Mouse (Mus musculus): ENCODE measurements at regions not wholly inside any gene's neighbourhood (a gene's known extent, or its start where the extent isn't known, plus 50 kb on each side); places are given as distances from the start of the nearest gene placed in this dataset. TPM values are rescaled to one million over a fixed set of nuclear protein-coding genes. Genes with fewer than 3 reads are reported as not detected.
A peak's percentile ranks its signal among the peaks of the same experiment; 100 is the strongest.

DNA sequence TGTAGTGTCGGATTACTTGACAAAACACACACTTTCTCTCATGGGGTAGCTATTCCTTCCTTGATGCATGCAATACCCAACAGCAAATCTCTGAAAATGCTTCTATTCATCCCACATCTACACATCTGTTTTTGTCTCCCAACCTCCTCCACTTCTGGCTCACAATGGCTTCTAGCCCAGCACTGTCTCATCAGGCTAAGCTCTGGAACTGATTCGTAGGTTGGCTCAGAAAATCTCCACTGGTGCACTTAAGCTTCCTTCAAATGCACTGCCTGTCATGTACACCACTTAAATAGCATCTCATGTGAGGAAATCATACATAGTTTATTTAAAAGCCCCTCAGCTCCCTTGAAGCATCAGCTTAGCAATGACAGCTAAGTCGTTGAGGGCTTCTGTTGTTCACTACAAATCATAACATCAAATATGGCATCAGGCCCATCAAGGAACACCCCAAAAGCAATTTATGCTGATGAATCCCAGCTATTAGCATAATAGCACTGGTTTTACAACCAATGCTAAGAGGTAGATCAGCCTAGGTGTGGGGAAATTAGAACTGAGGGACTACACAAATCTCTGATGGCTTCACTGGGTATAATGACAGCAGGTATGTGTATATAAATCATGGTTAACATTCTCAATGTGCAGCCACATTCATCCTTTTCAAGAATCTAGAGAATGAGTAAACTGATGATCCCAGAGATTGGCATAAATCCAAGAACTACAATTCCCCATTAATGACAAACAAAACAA, 103.5 kb upstream of the Tusc1 start:
- H3K4me2 ChIP-seq: no peak overlapping the region
- H3K4me1 ChIP-seq (replicated peaks): peaks cover 5% of the 10 kb centered on the region; the same call in 1 of the 2 replicates
- no peaks in the 10 kb centered on the region for H3K9me3 ChIP-seq
- H3K4me3 ChIP-seq (replicated peaks): no peak overlapping the region
- H3K9ac ChIP-seq (replicated peaks): no peak overlapping the region
- 79% methylated on average over 3 of the region's 3 CpGs for WGBS
- H3K27ac ChIP-seq: no peak overlapping the region
- H3K27me3 ChIP-seq: no peaks in the 10 kb centered on the region
- no peak for ATAC-seq (ENCODE audit: insufficient number of reproducible peaks, insufficient read depth, low FRiP score, low TSS enrichment, low read depth)
- H3K36me3 ChIP-seq: no peaks in the 10 kb centered on the region

DNA sequence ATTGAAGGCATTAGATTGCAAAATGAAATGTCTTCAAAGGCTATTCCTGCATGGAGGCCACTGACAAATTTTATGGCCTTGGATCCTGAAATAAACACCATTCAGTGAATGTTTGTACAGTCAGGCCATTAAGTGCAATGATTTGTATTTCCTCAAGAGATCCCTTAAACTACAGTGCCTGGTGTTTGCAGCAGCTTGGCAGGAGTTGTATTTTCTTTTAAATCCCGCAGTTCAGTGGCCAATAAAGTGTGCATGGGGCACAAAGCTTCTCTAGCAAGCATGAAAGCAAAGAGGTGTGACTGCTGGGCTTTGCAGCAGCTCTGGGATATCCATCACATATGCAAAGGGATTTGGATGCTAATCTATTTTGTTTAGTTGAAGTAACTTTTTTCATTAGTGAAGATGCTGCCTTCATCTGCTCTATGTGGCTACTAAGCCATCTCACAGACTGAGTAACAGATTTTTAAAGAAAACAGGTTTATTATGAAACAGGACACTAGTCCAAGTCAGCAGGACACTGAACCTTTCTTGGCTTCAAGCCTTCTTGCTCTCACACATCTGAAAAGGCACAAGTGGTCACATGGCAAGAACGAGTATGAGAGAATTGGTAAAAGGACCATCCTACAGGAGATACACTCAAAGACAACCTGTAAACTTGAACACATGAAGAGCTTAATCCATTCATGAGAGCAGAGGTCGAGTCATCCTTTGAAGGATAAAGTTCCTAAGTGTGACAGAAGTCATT, 102.2 kb upstream of the Tusc1 start:
- Histone ChIP-seq H3K4me3 (replicated peaks) (no peak overlapping the region), H3K36me3 (no peaks in the 10 kb centered on the region), H3K4me1 (replicated peaks) (peaks cover 5% of the 10 kb centered on the region; the same call in 1 of the 2 replicates), H3K27ac (no peak overlapping the region), H3K27me3 (no peaks in the 10 kb centered on the region), H3K4me2 (no peak overlapping the region), H3K9ac (replicated peaks) (no peak overlapping the region), H3K9me3 (no peaks in the 10 kb centered on the region)
- peak; percentile 81 for ATAC-seq (ENCODE audit: insufficient number of reproducible peaks, insufficient read depth, low FRiP score, low TSS enrichment, low read depth)
- 38% methylated on average over 3 of the region's 3 CpGs for WGBS

DNA sequence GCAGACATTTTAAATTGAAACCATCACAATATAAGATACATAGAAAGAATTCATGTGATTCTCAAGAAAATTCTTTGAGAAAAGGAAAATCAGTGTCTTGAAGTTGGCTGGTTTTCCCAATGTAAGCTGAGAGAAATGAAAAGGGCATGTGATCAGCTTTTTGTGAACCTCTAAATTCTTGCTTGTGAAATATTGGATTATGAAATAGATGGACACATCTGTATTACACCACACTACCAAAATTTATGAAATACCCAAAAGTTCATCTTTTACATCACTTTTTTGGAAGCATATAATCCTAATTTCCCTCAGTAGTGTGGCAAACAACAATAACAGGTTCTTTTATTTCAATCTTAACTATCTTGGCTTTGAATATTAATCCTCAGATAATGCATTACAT, 77.4 kb upstream of the Tusc1 start:
- Histone ChIP-seq H3K27ac (no peak overlapping the region), H3K4me2 (no peak overlapping the region), H3K27me3 (no peaks in the 10 kb centered on the region), H3K4me1 (replicated peaks) (no peaks in the 10 kb centered on the region), H3K9ac (replicated peaks) (no peak overlapping the region), H3K36me3 (no peaks in the 10 kb centered on the region), H3K9me3 (no peaks in the 10 kb centered on the region), H3K4me3 (replicated peaks) (no peak overlapping the region)
- no peak for ATAC-seq (ENCODE audit: insufficient number of reproducible peaks, insufficient read depth, low FRiP score, low TSS enrichment, low read depth)

DNA sequence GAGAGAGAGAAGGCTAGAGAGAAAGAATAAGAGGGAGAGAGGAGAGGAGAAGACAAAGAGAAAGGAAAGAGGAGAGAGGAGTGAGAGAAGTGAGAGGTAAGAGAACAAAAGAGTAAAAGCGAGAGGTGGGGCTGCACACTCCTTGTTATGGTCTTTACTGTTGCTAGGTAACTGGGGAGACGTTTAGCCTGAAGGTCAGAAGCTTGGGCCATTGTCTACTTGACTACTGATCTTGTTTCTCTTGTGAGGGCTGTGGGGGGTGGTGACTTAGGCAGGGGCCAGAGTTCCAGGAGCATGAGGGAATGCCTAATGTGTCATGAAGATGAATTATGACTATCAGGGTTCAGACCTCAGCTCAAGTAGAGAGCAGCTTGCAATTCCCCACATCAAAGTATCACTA, 71.6 kb upstream of the Tusc1 start:
- Histone ChIP-seq H3K4me3 (replicated peaks) (no peak overlapping the region), H3K27me3 (no peaks in the 10 kb centered on the region), H3K9ac (replicated peaks) (no peak overlapping the region), H3K27ac (no peak overlapping the region), H3K4me2 (no peak overlapping the region), H3K4me1 (replicated peaks) (no peaks in the 10 kb centered on the region), H3K36me3 (no peaks in the 10 kb centered on the region), H3K9me3 (no peaks in the 10 kb centered on the region)
- 63% methylated on average over 2 of the region's 2 CpGs for WGBS
- ATAC-seq (ENCODE audit: insufficient number of reproducible peaks, insufficient read depth, low FRiP score, low TSS enrichment, low read depth): no peak

DNA sequence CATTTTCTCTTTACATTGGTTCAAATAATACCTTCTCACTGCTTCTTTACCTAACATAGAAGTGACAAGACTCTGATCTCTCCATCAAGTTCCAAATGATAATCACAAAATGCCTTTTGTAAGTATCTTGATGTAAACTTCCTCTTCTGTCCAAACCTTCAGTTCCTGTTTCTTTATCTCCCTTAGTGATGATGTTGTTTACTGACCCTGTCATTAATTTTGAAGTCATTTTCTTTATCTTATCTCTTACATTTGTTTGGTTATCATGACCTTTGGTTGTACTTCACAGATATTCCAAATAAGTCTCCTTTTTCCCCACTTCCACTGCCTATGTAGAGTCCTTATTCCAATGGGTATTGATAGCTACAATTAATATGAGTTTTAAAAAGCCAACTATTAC, 65.3 kb upstream of the Tusc1 start:
- no peaks in the 10 kb centered on the region for H3K9me3 ChIP-seq
- no peaks in the 10 kb centered on the region for H3K36me3 ChIP-seq
- H3K9ac ChIP-seq (replicated peaks): no peak overlapping the region
- no peaks in the 10 kb centered on the region for H3K27me3 ChIP-seq
- no peak overlapping the region for H3K4me3 ChIP-seq (replicated peaks)
- H3K4me2 ChIP-seq: no peak overlapping the region
- H3K27ac ChIP-seq: no peak overlapping the region
- no peak for ATAC-seq (ENCODE audit: insufficient number of reproducible peaks, insufficient read depth, low FRiP score, low TSS enrichment, low read depth)
- no peaks in the 10 kb centered on the region for H3K4me1 ChIP-seq (replicated peaks)

Small RNA genes in the stretch of these regions (microRNA-seq; reads per million reads assigned to microRNA genes)
- gene Gm22619: not detected

All from limb, embryonic 12.5 days (tissue).